Mouse (Mus musculus): ENCODE results near the gene Nras. TPM values are rescaled to one million over a fixed set of nuclear protein-coding genes. Genes with fewer than 3 reads are reported as not detected.

Gene Nras
- total and polyA plus RNA-seq, 2 experiments: 6.9 to 12.6 TPM

GRCm38 (mm10) chr3:103100735-103101134 is 42.6 kb downstream of the Nras start:
- peak; percentile 19 for DNase-seq (ENCODE audit: extremely low read depth, low read depth, low spot score)
- WGBS: 61% methylated on average over 2 of the region's 2 CpGs
- TF ChIP-seq POLR2A (IDR thresholded peaks at IDR 0.05; ENCODE audit: extremely low read depth, insufficient read depth, low read length) (no peak), CTCF (IDR thresholded peaks at IDR 0.05; ENCODE audit: low read depth, low read length) (no peak)

GRCm38 (mm10) chr3:103101194-103101593 is 43.1 kb downstream of the Nras start:
- Histone ChIP-seq H3K27me3 (ENCODE audit: control insufficient read depth, insufficient read depth, low read length) (no peaks in the 10 kb centered on the region), H3K36me3 (ENCODE audit: control insufficient read depth, insufficient read depth, low read length) (no peaks in the 10 kb centered on the region), H3K27ac (replicated peaks; ENCODE audit: insufficient read depth, low read depth, low read length) (no peak overlapping the region), H3K4me1 (ENCODE audit: control insufficient read depth, insufficient read depth, low read length) (no peaks in the 10 kb centered on the region), H3K79me2 (ENCODE audit: control insufficient read depth, insufficient read depth, low read length) (no peaks in the 10 kb centered on the region), H3K9ac (ENCODE audit: low read depth, low read length) (no peak overlapping the region), H3K4me3 (ENCODE audit: insufficient read depth, low read depth, low read length) (no peak overlapping the region)
- WGBS: 57% methylated on average over 5 of the region's 5 CpGs
- DNase-seq (ENCODE audit: extremely low read depth, low read depth, low spot score): no peak
- TF ChIP-seq POLR2A (IDR thresholded peaks at IDR 0.05; ENCODE audit: extremely low read depth, insufficient read depth, low read length): no peak
- no peak for TF ChIP-seq CTCF (IDR thresholded peaks at IDR 0.05; ENCODE audit: low read depth, low read length)

More at GRCm38 (mm10) chr3:103100735-103101134, 42.6 kb downstream of the Nras start:
- no peaks in the 10 kb centered on the region for H3K36me3 ChIP-seq (ENCODE audit: control insufficient read depth, insufficient read depth, low read length)
- no peak overlapping the region for H3K27ac ChIP-seq (replicated peaks; ENCODE audit: insufficient read depth, low read depth, low read length)
- no peak overlapping the region for H3K4me3 ChIP-seq (ENCODE audit: insufficient read depth, low read depth, low read length)
- no peaks in the 10 kb centered on the region for H3K4me1 ChIP-seq (ENCODE audit: control insufficient read depth, insufficient read depth, low read length)
- H3K79me2 ChIP-seq (ENCODE audit: control insufficient read depth, insufficient read depth, low read length): no peaks in the 10 kb centered on the region
- H3K27me3 ChIP-seq (ENCODE audit: control insufficient read depth, insufficient read depth, low read length): no peaks in the 10 kb centered on the region
- H3K9ac ChIP-seq (ENCODE audit: low read depth, low read length): no peak overlapping the region

- Histone ChIP-seq H3K36me3 (ENCODE audit: control insufficient read depth, insufficient read depth, low read length) (no peaks in the 10 kb centered on the region), H3K4me3 (ENCODE audit: insufficient read depth, low read depth, low read length) (peak overlapping the region; percentile 89), H3K9ac (ENCODE audit: low read depth, low read length) (0 out of 2 replicates have a peak overlapping the region, but pooled peaks have one; percentile 40), H3K27ac (replicated peaks; ENCODE audit: insufficient read depth, low read depth, low read length) (no peak overlapping the region), H3K27me3 (ENCODE audit: control insufficient read depth, insufficient read depth, low read length) (no peaks in the 10 kb centered on the region), H3K79me2 (ENCODE audit: control insufficient read depth, insufficient read depth, low read length) (no peaks in the 10 kb centered on the region), H3K4me1 (ENCODE audit: control insufficient read depth, insufficient read depth, low read length) (no peaks in the 10 kb centered on the region)
- DNase-seq (ENCODE audit: extremely low read depth, low read depth, low spot score): no peak
- 3% methylated on average over 14 of the region's 14 CpGs for WGBS
- TF ChIP-seq POLR2A (IDR thresholded peaks at IDR 0.05; ENCODE audit: extremely low read depth, insufficient read depth, low read length): no peak
- TF ChIP-seq CTCF (IDR thresholded peaks at IDR 0.05; ENCODE audit: low read depth, low read length): no peak
Measured at GRCm38 (mm10) chr3:103101909-103102308, 43.8 kb downstream of the Nras start.

GRCm38 (mm10) chr3:103102454-103103390 is 44.6 kb downstream of the Nras start, which contains the start of gene Dennd2c:
Gene Dennd2c, plus strand, starts transcription at chr3:103102604.
- Histone ChIP-seq H3K27ac (replicated peaks; ENCODE audit: insufficient read depth, low read depth, low read length) (no peak within 1 kb of the TSS), H3K4me1 (ENCODE audit: control insufficient read depth, insufficient read depth, low read length) (no peaks in the 10 kb centered on the region), H3K9ac (ENCODE audit: low read depth, low read length) (peak within 1 kb of the TSS; percentile 78), H3K79me2 (ENCODE audit: control insufficient read depth, insufficient read depth, low read length) (no peaks in the 10 kb centered on the region), H3K27me3 (ENCODE audit: control insufficient read depth, insufficient read depth, low read length) (no peaks in the 10 kb centered on the region), H3K36me3 (ENCODE audit: control insufficient read depth, insufficient read depth, low read length) (no peaks in the 10 kb centered on the region), H3K4me3 (ENCODE audit: insufficient read depth, low read depth, low read length) (peak within 1 kb of the TSS; percentile 89)
- peak; percentile 69 for DNase-seq (ENCODE audit: extremely low read depth, low read depth, low spot score)
- no peak for TF ChIP-seq POLR2A (IDR thresholded peaks at IDR 0.05; ENCODE audit: extremely low read depth, insufficient read depth, low read length)
- TF ChIP-seq CTCF (IDR thresholded peaks at IDR 0.05; ENCODE audit: low read depth, low read length): no peak
- 2% methylated on average over 72 of the region's 72 CpGs for WGBS

- no peak overlapping the region for H3K27ac ChIP-seq (replicated peaks; ENCODE audit: insufficient read depth, low read depth, low read length)
- H3K4me1 ChIP-seq (ENCODE audit: control insufficient read depth, insufficient read depth, low read length): no peaks in the 10 kb centered on the region
Measured at GRCm38 (mm10) chr3:103107565-103108240, 49.6 kb downstream of the Nras start.

More at GRCm38 (mm10) chr3:103107565-103108240, 49.6 kb downstream of the Nras start:
- H3K36me3 ChIP-seq (ENCODE audit: control insufficient read depth, insufficient read depth, low read length): no peaks in the 10 kb centered on the region
- no peak overlapping the region for H3K9ac ChIP-seq (ENCODE audit: low read depth, low read length)
- no peak for DNase-seq (ENCODE audit: extremely low read depth, low read depth, low spot score)
- no peak overlapping the region for H3K4me3 ChIP-seq (ENCODE audit: insufficient read depth, low read depth, low read length)
- H3K79me2 ChIP-seq (ENCODE audit: control insufficient read depth, insufficient read depth, low read length): no peaks in the 10 kb centered on the region
- TF ChIP-seq CTCF (IDR thresholded peaks at IDR 0.05; ENCODE audit: low read depth, low read length) (no peak), POLR2A (IDR thresholded peaks at IDR 0.05; ENCODE audit: extremely low read depth, insufficient read depth, low read length) (no peak)
- WGBS: 86% methylated on average over 7 of the region's 7 CpGs
- no peaks in the 10 kb centered on the region for H3K27me3 ChIP-seq (ENCODE audit: control insufficient read depth, insufficient read depth, low read length)

Measured in liver, adult 2 months (tissue).